Mouse (Mus musculus) neural tube, embryonic 15.5 days (tissue): ENCODE measurements around the gene Slc30a4. TPM values are rescaled to one million over a fixed set of nuclear protein-coding genes. Genes with fewer than 3 reads are reported as not detected.
A peak's percentile ranks its signal among the peaks of the same experiment; 100 is the strongest.

ENCODE experiments used
- ATAC-seq: fragments of 200-750 bp; cut with Nextera tagmentation; 2 replicates; pipeline ENCODE4 v1.8.0; 2017; ENCODE audit warnings: mild to moderate bottlenecking, moderate TSS enrichment, moderate library complexity; ENCODE audit not compliant: low FRiP score
- H3K27ac ChIP-seq: fragments of 300-500 bp; sonication (generic); replicated peaks from 2 replicates; pipeline ENCODE4 v1.5.1; 2015; ENCODE audit warnings: mild to moderate bottlenecking, inconsistent platforms
- H3K27me3 ChIP-seq: fragments of 300-500 bp; sonication (generic); replicated peaks from 2 replicates; pipeline ENCODE4 v1.6.1; 2015; ENCODE audit warnings: inconsistent platforms
- H3K36me3 ChIP-seq: fragments of 300-500 bp; sonication (generic); 2 replicates; pipeline ENCODE4 v1.6.1; 2015; ENCODE audit warnings: inconsistent platforms
- H3K4me1 ChIP-seq: fragments of 300-500 bp; sonication (generic); 2 replicates; pipeline ENCODE4 v1.6.1; 2015; ENCODE audit warnings: inconsistent platforms
- H3K4me2 ChIP-seq: fragments of 300-500 bp; sonication (generic); 2 replicates; pipeline ENCODE4 v1.6.1; 2015; ENCODE audit warnings: inconsistent platforms, mild to moderate bottlenecking, moderate library complexity
- H3K4me3 ChIP-seq: fragments of 300-500 bp; sonication (generic); replicated peaks from 2 replicates; pipeline ENCODE4 v1.5.1; 2015; ENCODE audit warnings: mild to moderate bottlenecking, inconsistent platforms
- H3K9ac ChIP-seq: fragments of 300-500 bp; sonication (generic); replicated peaks from 2 replicates; pipeline ENCODE4 v1.6.1; 2015; ENCODE audit warnings: mild to moderate bottlenecking, inconsistent platforms
- H3K9me3 ChIP-seq: fragments of 300-500 bp; sonication (generic); replicated peaks from 2 replicates; pipeline ENCODE4 v1.6.1; 2016; ENCODE audit warnings: inconsistent platforms
- WGBS: fragments of 180-500 bp; shearing (Covaris S2); methylation state at CpG from one replicate; pipeline ENCODE4 v1.1.7; 2015; ENCODE audit warnings: mixed read lengths; 5-methylcytosine and 5-hydroxymethylcytosine counted together
- polyA plus RNA-seq: library from polyadenylated mRNA; unstranded; fragments of >200 nt; fragmentation: Nextera tagmentation; extraction: Ambion mirVana; gene quantifications from 2 replicates; pipeline ENCODE4 v1.2.1, GENCODE M21; 2015

Slc30a4 gene
- 6.5 and 6.7 TPM in 2 replicates for polyA plus RNA-seq

GRCm38 (mm10) chr2:122702181-122703036, at the start of gene Slc30a4:
Slc30a4 (minus strand) TSS chr2:122702663.
- H3K4me1 ChIP-seq, result peaks cover 35% of the 10 kb centered on the region
- peak within 1 kb of the TSS; percentile 83 for H3K4me3 ChIP-seq
- no peaks in the 10 kb centered on the region for H3K27me3 ChIP-seq
- no peaks in the 10 kb centered on the region for H3K36me3 ChIP-seq
- peak; percentile 98 for ATAC-seq
- H3K9ac ChIP-seq, result peak within 1 kb of the TSS; percentile 81
- H3K27ac ChIP-seq, result peak within 1 kb of the TSS; percentile 82
- WGBS, result under 1% methylated on average over 110 of the region's 111 CpGs
- H3K9me3 ChIP-seq, result no peaks in the 10 kb centered on the region
- H3K4me2 ChIP-seq, result peak within 1 kb of the TSS; percentile 85

DNA sequence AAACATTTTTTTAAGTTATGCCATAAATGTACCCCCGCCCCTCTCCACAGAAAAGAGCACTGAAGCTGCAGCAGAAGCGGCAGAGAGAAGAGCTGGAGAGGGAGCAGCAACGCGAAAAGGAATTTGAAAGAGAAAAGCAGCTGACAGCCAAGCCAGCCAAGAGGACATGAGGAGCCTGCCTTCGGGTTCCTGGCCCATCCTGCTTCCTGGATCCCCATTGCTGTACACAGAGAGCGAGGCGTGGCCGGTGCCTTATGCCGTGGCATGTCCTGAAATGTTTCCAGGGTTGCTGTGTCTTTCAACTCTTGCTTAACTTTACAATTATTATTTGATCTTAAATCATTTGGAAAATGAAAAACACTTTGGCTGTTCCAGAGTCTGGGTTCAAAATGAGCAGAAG, 44.0 kb upstream of the Slc30a4 start:
- no peaks in the 10 kb centered on the region for H3K27me3 ChIP-seq
- WGBS, result 91% methylated on average over 9 of the region's 9 CpGs
- no peak overlapping the region for H3K4me2 ChIP-seq
- no peak overlapping the region for H3K4me3 ChIP-seq
- peaks cover 40% of the 10 kb centered on the region for H3K36me3 ChIP-seq
- H3K9me3 ChIP-seq, result no peaks in the 10 kb centered on the region
- no peak overlapping the region for H3K9ac ChIP-seq
- no peaks in the 10 kb centered on the region for H3K4me1 ChIP-seq
- no peak for ATAC-seq
- H3K27ac ChIP-seq, result no peak overlapping the region

DNA sequence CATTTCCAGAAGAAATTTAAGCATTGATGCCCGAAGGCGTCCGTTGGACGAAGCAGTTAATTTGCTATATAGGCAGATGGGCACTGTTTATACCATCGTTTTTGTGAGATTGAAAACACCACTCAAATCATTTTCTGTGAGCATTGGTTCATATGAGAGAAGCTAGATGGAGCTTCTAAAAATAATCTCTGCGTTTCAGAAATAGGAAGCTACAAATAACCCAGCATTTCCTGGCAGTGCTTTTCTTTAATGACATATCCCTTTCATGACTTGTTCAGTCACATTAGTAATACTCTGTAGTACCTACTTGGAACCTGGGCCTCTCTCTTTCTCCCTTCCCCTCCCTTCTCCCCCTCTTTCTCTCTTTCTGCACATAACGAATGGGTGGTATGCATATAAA, 36.6 kb upstream of the Slc30a4 start:
- 26% methylated on average over 7 of the region's 7 CpGs for WGBS
- Histone ChIP-seq H3K9me3 (no peaks in the 10 kb centered on the region), H3K27ac (peak overlapping the region; percentile 96), H3K4me3 (peak overlapping the region; percentile 92), H3K36me3 (peaks cover 6% of the 10 kb centered on the region; the same call in 1 of the 2 replicates), H3K27me3 (peaks cover 14% of the 10 kb centered on the region), H3K4me1 (peaks cover 19% of the 10 kb centered on the region), H3K9ac (peak overlapping the region; percentile 94), H3K4me2 (peak overlapping the region; percentile 70)
- ATAC-seq, result no peak

- 1% methylated on average over 53 of the region's 59 CpGs for WGBS
Measured at GRCm38 (mm10) chr2:122737894-122738830, 35.7 kb upstream of the Slc30a4 start, which contains the start of gene Bloc1s6. Bloc1s6 (plus strand) TSS chr2:122738503.

GRCm38 (mm10) chr2:122731456-122731855, 29.0 kb upstream of the Slc30a4 start:
- Histone ChIP-seq H3K4me2 (no peak overlapping the region), H3K4me1 (no peaks in the 10 kb centered on the region), H3K9ac (no peak overlapping the region), H3K9me3 (no peaks in the 10 kb centered on the region), H3K36me3 (no peaks in the 10 kb centered on the region), H3K27ac (no peak overlapping the region), H3K27me3 (peaks cover 26% of the 10 kb centered on the region), H3K4me3 (no peak overlapping the region)
- 67% methylated on average over 2 of the region's 2 CpGs for WGBS
- ATAC-seq, result no peak

More at GRCm38 (mm10) chr2:122737894-122738830, 35.7 kb upstream of the Slc30a4 start, which contains the start of gene Bloc1s6:
- no peaks in the 10 kb centered on the region for H3K9me3 ChIP-seq
- peak within 1 kb of the TSS; percentile 92 for H3K4me3 ChIP-seq
- H3K36me3 ChIP-seq, result peaks cover 1% of the 10 kb centered on the region; the same call in 1 of the 2 replicates
- H3K4me1 ChIP-seq, result peaks cover 19% of the 10 kb centered on the region
- H3K4me2 ChIP-seq, result peak within 1 kb of the TSS; percentile 70
- H3K27ac ChIP-seq, result peak within 1 kb of the TSS; percentile 96
- H3K27me3 ChIP-seq, result peaks cover 15% of the 10 kb centered on the region
- H3K9ac ChIP-seq, result peak within 1 kb of the TSS; percentile 94
- peak; percentile 96 for ATAC-seq

- Histone ChIP-seq H3K36me3 (no peaks in the 10 kb centered on the region), H3K9ac (no peak overlapping the region), H3K27me3 (peaks cover 4% of the 10 kb centered on the region), H3K27ac (no peak overlapping the region), H3K4me1 (no peaks in the 10 kb centered on the region), H3K9me3 (no peaks in the 10 kb centered on the region), H3K4me2 (no peak overlapping the region), H3K4me3 (no peak overlapping the region)
- no peak for ATAC-seq
- WGBS, result 67% methylated on average over 10 of the region's 10 CpGs
Measured at GRCm38 (mm10) chr2:122725604-122726003, 23.1 kb upstream of the Slc30a4 start.

DNA sequence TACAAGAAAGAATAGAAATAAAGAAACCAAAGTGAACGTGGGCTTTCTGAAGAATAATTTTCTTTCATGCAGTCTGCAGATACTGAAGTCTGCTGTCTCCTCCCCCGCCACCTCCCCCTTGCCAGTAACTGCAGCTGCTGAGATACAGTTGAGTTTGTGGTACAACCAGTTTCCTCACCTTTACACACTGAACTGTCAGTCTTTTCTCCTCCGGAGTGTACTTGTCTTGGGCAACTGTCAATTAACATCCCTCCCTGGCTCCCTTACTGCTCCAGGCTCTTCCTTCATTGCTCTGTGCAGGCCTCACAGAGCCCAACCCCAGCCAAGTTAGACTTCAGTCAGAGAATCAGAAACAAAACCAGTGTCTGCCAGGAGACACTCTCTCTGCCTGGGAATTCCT, 18.1 kb upstream of the Slc30a4 start:
- no peak overlapping the region for H3K4me3 ChIP-seq
- H3K4me1 ChIP-seq, result no peaks in the 10 kb centered on the region
- no peaks in the 10 kb centered on the region for H3K9me3 ChIP-seq
- no peak overlapping the region for H3K4me2 ChIP-seq
- ATAC-seq, result no peak
- 78% methylated on average over 3 of the region's 3 CpGs for WGBS
- no peak overlapping the region for H3K27ac ChIP-seq
- H3K36me3 ChIP-seq, result no peaks in the 10 kb centered on the region
- H3K9ac ChIP-seq, result no peak overlapping the region
- H3K27me3 ChIP-seq, result no peaks in the 10 kb centered on the region; the same call in 1 of the 2 replicates

DNA sequence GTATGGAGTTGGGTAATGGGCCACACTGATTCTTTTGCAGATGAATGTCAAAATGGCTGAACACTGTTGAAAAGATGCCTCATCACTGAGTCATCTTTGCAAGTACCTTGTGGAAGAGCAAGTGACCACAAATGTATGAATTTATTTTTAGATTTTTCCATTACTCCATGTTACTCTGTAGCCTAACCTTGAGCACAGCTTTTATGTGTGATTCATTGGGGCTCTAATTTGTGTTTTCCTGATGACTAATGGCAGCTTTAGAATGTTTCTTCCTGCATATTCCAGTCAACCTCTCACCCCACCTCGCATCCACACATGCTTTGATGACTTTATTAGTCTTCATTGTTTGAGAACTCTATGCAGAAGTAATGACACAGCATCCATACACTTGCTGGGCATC, 16.8 kb upstream of the Slc30a4 start:
- Histone ChIP-seq H3K36me3 (no peaks in the 10 kb centered on the region), H3K9me3 (no peaks in the 10 kb centered on the region), H3K27ac (no peak overlapping the region), H3K4me2 (no peak overlapping the region), H3K4me3 (no peak overlapping the region), H3K27me3 (no peaks in the 10 kb centered on the region; the same call in 1 of the 2 replicates), H3K4me1 (no peaks in the 10 kb centered on the region), H3K9ac (no peak overlapping the region)
- WGBS, result 71% methylated on average over 1 of the region's 1 CpGs
- no peak for ATAC-seq

- no peaks in the 10 kb centered on the region for H3K4me1 ChIP-seq
- H3K4me3 ChIP-seq, result no peak overlapping the region
- no peak overlapping the region for H3K4me2 ChIP-seq
- no peak overlapping the region for H3K27ac ChIP-seq
- ATAC-seq, result no peak
- no peaks in the 10 kb centered on the region for H3K36me3 ChIP-seq
- 82% methylated on average over 3 of the region's 3 CpGs for WGBS
- no peak overlapping the region for H3K9ac ChIP-seq
- H3K9me3 ChIP-seq, result no peaks in the 10 kb centered on the region
- H3K27me3 ChIP-seq, result no peaks in the 10 kb centered on the region; the same call in 1 of the 2 replicates
Measured at GRCm38 (mm10) chr2:122716301-122716842, 13.9 kb upstream of the Slc30a4 start.

GRCm38 (mm10) chr2:122715148-122715692, 12.8 kb upstream of the Slc30a4 start:
- Histone ChIP-seq H3K4me3 (no peak overlapping the region), H3K27me3 (no peaks in the 10 kb centered on the region), H3K36me3 (no peaks in the 10 kb centered on the region), H3K27ac (no peak overlapping the region), H3K4me1 (no peaks in the 10 kb centered on the region), H3K4me2 (no peak overlapping the region), H3K9me3 (no peaks in the 10 kb centered on the region), H3K9ac (no peak overlapping the region)
- no peak for ATAC-seq
- 74% methylated on average over 5 of the region's 5 CpGs for WGBS

- WGBS, result 95% methylated on average over 2 of the region's 2 CpGs
Measured at GRCm38 (mm10) chr2:122712848-122713247, 10.4 kb upstream of the Slc30a4 start.

More at GRCm38 (mm10) chr2:122712848-122713247, 10.4 kb upstream of the Slc30a4 start:
- ATAC-seq, result no peak
- Histone ChIP-seq H3K9ac (no peak overlapping the region), H3K27me3 (no peaks in the 10 kb centered on the region), H3K4me3 (no peak overlapping the region), H3K27ac (no peak overlapping the region), H3K4me2 (no peak overlapping the region), H3K4me1 (no peaks in the 10 kb centered on the region), H3K36me3 (no peaks in the 10 kb centered on the region), H3K9me3 (no peaks in the 10 kb centered on the region)
